8 mouse cellular contexts compared by ENCODE assay signal in the genomic region with DNA sequence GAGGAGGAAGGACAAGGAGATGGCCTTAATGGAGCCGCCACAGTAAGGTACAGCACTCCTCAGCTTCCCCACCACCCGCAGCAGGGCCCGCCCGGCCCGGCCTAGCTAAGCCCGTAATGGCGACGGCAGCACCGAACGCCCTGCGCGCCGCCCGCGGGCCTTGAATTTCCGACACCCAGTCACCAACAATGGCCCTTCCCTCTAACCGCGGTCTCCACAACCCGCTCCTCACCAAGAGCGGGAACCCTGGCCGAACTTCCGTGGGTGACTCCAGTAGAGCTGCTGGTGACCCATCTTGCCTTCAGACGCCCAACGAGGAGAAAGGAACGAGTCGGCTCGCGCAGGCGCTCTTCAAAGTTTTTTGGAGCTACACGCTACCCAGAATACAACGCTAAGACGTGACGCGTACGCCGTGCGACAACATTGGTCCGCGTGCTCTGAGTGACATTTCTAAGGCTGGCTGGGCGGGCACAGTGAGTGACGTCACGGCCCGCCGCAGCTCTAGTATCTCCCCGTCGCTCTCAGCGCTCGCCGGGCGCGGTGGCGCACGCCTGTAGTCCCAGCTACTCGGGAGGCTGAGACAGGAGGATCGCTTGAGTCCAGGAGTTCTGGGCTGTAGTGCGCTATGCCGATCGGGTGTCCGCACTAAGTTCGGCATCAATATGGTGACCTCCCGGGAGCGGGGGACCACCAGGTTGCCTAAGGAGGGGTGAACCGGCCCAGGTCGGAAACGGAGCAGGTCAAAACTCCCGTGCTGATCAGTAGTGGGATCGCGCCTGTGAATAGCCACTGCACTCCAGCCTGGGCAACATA. TPM values are rescaled to one million over a fixed set of nuclear protein-coding genes. Genes with fewer than 3 reads are reported as not detected.
DNase-seq lines count a peak whose midpoint lies in the region; ATAC-seq lines count a peak whose summit lies in the region.
"Not testable (repeated sequence)": the region's sequence is repeated elsewhere in the genome, so short reads cannot be mapped to it uniquely, and the experiment has no call there.

A gene (minus strand): TSS at position 422 of the 813 bp plus-strand sequence.

- not testable (repeated sequence) for H3K9me3 ChIP-seq in hindbrain, embryonic 15.5 days

- H3K9ac ChIP-seq in hindbrain, embryonic 15.5 days = peak within 1 kb of the TSS; percentile 91

- H3K27me3 ChIP-seq in hindbrain, embryonic 15.5 days = not testable (repeated sequence)

- H3K4me3 ChIP-seq in hindbrain, embryonic 15.5 days = peak within 1 kb of the TSS; percentile 80

- H3K27ac ChIP-seq in hindbrain, embryonic 15.5 days (replicated peaks) = peak within 1 kb of the TSS; percentile 87

- 0% methylated on average over 58 of the region's 68 CpGs for WGBS in hindbrain, embryonic 15.5 days

- H3K4me2 ChIP-seq in hindbrain, embryonic 15.5 days = peak within 1 kb of the TSS; percentile 79

- peaks cover 20% of the 10 kb centered on the region for H3K36me3 ChIP-seq in hindbrain, embryonic 15.5 days

- DNase-seq in T-cell, adult 2 months (ENCODE audit: low spot score) = peak; percentile 98
- peak; percentile 97 to 98 for DNase-seq in cerebellum, postnatal 36 days
- DNase-seq in frontal cortex, postnatal 36 days (ENCODE audit: low spot score in 2 of 2) = peak; percentile 98 to 99
- peak; percentile 98 for DNase-seq in left cerebral cortex, adult 11 months (ENCODE audit: low spot score)
- DNase-seq in lung, postnatal 4 days = peak; percentile 97 to 99
- DNase-seq in retina, postnatal 7 days (ENCODE audit: low read depth, low spot score) = peak; percentile 99
- DNase-seq in urinary bladder, adult 2 months (ENCODE audit: low spot score) = peak; percentile 92

- peaks cover 11% of the 10 kb centered on the region for H3K4me1 ChIP-seq in hindbrain, embryonic 15.5 days (replicated peaks)

- ATAC-seq in hindbrain, embryonic 15.5 days (ENCODE audit: low FRiP score, low read depth) = peak; percentile 100

RNA-seq across cellular contexts. Expression of the gene that starts here (rescaled TPM):
- polyA plus RNA-seq in hindbrain, embryonic 15.5 days (2015; fragmentation: Nextera tagmentation; extraction: Ambion mirVana) = 1,135 and 1,350 TPM in 2 replicates
- polyA plus RNA-seq in urinary bladder, adult 2 months (2012; rRNA removed) = 1,965 and 3,164 TPM in 2 replicates

Comparison
In these comparisons a context has a peak if more than half of its experiments do, and no peak if none do; other contexts are left out.
1. Peak in every context shown above with its lines: DNase-seq, ATAC-seq, H3K4me3 ChIP-seq and H3K27ac ChIP-seq.